Mouse (Mus musculus) heart, adult 2 months (tissue): Measurements from ENCODE around the gene Ppfia1.

Source experiments
- CTCF ChIP-seq: fragments of 200-600 bp; IDR thresholded peaks from 2 replicates; pipeline ENCODE4 v1.8.1; 2022; ENCODE audit warnings: antibody characterized with exemption, mild to moderate bottlenecking, moderate library complexity
- EP300 ChIP-seq: fragments of 200-500 bp; IDR thresholded peaks from 2 replicates; pipeline ENCODE4 v1.6.1; 2011; ENCODE audit warnings: low read depth, low read length, control low read depth; ENCODE audit not compliant: insufficient read depth
- POLR2A ChIP-seq: fragments of 200-500 bp; IDR thresholded peaks from 2 replicates; pipeline ENCODE4 v1.6.1; 2011; ENCODE audit warnings: mild to moderate bottlenecking, low read depth, low read length, control low read depth; ENCODE audit not compliant: insufficient read depth

- TF ChIP-seq POLR2A (no peak), EP300 (no peak), CTCF (no peak)
These were observed 36.8 kb downstream of the Ppfia1 start for GRCm38 (mm10) chr7:144516711-144517110.
